Mouse (Mus musculus) midbrain, embryonic 16.5 days (tissue): ENCODE results near the gene Dedd. TPM values are rescaled to one million over a fixed set of nuclear protein-coding genes. Genes with fewer than 3 reads are reported as not detected.

Experiments
- ATAC-seq: fragments of 200-750 bp; cut with Nextera tagmentation; 2 replicates; pipeline ENCODE4 v1.8.0; 2017; ENCODE audit warnings: moderate TSS enrichment
- H3K27ac ChIP-seq: fragments of 300-500 bp; sonication (generic); 2 replicates; pipeline ENCODE4 v1.5.1; 2014; ENCODE audit warnings: mild to moderate bottlenecking, low read length, mixed read lengths
- H3K27me3 ChIP-seq: fragments of 300-500 bp; sonication (generic); 2 replicates; pipeline ENCODE4 v1.6.1; 2014; ENCODE audit warnings: low read depth, low read length, mixed read lengths; ENCODE audit not compliant: control insufficient read depth, insufficient read depth
- H3K36me3 ChIP-seq: fragments of 300-500 bp; sonication (generic); 2 replicates; pipeline ENCODE4 v1.6.1; 2014; ENCODE audit warnings: mild to moderate bottlenecking, low read length, moderate library complexity, mixed read lengths; ENCODE audit not compliant: control insufficient read depth, insufficient read depth
- H3K4me1 ChIP-seq: fragments of 300-500 bp; sonication (generic); 2 replicates; pipeline ENCODE4 v1.6.1; 2014; ENCODE audit warnings: mild to moderate bottlenecking, low read length, mixed read lengths; ENCODE audit not compliant: control insufficient read depth, insufficient read depth
- H3K4me2 ChIP-seq: fragments of 300-500 bp; sonication (generic); 2 replicates; pipeline ENCODE4 v1.6.1; 2014; ENCODE audit warnings: mild to moderate bottlenecking, low read length, mixed read lengths
- H3K4me3 ChIP-seq: fragments of 300-500 bp; sonication (generic); 2 replicates; pipeline ENCODE4 v1.5.1; 2014; ENCODE audit warnings: low read depth, mild to moderate bottlenecking, low read length, moderate library complexity, mixed read lengths
- H3K9ac ChIP-seq: fragments of 300-500 bp; sonication (generic); 2 replicates; pipeline ENCODE4 v1.6.1; 2014; ENCODE audit warnings: low read depth, low read length, mixed read lengths
- H3K9me3 ChIP-seq: fragments of 300-500 bp; sonication (generic); replicated peaks from 2 replicates; pipeline ENCODE4 v1.6.1; 2014; ENCODE audit warnings: mild to moderate bottlenecking, low read length, mixed read lengths; ENCODE audit not compliant: control insufficient read depth, poor library complexity, severe bottlenecking
- WGBS: fragments of 180-500 bp; shearing (Covaris S2); extraction: QIAGEN DNeasy Blood & Tissue Kit; methylation state at CpG from one replicate; pipeline ENCODE4 v1.1.7; 2014; 5-methylcytosine and 5-hydroxymethylcytosine counted together
- polyA plus RNA-seq: library from polyadenylated mRNA; unstranded; fragments of >200 nt; fragmentation: Nextera tagmentation; extraction: Ambion mirVana; gene quantifications from 2 replicates; pipeline ENCODE4 v1.2.1, GENCODE M21; 2015

The Dedd gene
- polyA plus RNA-seq, 1 experiment from 2014 or later: 53.6 TPM

DNA sequence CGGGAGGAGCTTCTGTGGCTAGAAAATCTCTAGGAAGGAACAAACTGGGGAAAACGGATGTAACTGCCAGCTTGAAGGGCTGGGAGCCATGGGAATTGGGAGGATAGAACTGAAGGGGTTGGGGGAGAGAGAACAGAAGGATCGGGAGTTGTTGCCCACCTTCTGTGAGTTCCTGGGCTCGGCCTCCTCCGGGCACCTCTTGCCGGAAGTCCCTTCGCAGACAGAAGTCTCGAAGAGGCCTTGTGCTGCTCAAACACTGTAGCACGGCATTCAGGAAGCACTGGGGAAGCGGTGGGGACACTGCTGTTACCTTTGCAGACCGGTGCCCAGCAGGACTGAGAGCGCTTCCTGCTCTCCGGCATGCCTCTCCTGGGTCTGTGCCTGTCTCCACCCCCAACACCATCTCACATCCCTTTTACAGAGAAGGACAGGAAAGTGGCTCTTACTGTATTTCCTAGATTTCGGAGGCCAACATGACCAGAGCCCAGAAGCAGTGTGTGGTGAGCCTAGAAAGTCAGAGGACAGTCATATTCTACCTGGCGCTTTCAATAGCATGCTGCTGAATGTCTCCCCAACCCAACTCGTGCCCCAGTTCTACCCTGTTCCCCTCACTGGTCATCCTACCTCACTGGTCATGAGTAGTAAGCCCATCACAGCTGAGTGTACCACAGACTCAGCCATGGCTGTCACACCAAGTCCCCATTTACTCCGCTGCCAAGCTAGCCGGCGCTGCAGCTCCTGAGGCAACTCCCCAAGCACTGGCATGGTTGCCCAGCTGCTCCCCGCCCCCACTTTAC is 43.7 kb upstream of the Dedd start:
- 86% methylated on average over 20 of the region's 20 CpGs for WGBS
- H3K4me3 ChIP-seq: no peak overlapping the region
- ATAC-seq: no peak
- no peak overlapping the region for H3K27ac ChIP-seq
- no peak overlapping the region for H3K9ac ChIP-seq
- peaks cover 33% of the 10 kb centered on the region for H3K4me1 ChIP-seq
- no peaks in the 10 kb centered on the region for H3K9me3 ChIP-seq
- no peak overlapping the region for H3K4me2 ChIP-seq
- peaks cover 18% of the 10 kb centered on the region for H3K36me3 ChIP-seq
- no peaks in the 10 kb centered on the region for H3K27me3 ChIP-seq

- Histone ChIP-seq H3K4me2 (peak overlapping the region; percentile 61), H3K9ac (peak overlapping the region; percentile 98; the same call in 1 of the 2 replicates), H3K27ac (no peak overlapping the region; the same call in 1 of the 2 replicates), H3K36me3 (peaks cover 18% of the 10 kb centered on the region), H3K27me3 (no peaks in the 10 kb centered on the region), H3K9me3 (no peaks in the 10 kb centered on the region), H3K4me1 (peaks cover 27% of the 10 kb centered on the region), H3K4me3 (peak overlapping the region; percentile 88)
- WGBS: 86% methylated on average over 19 of the region's 19 CpGs
- ATAC-seq: no peak
Measured at GRCm38 (mm10) chr1:171286517-171286916, 42.4 kb upstream of the Dedd start.

DNA sequence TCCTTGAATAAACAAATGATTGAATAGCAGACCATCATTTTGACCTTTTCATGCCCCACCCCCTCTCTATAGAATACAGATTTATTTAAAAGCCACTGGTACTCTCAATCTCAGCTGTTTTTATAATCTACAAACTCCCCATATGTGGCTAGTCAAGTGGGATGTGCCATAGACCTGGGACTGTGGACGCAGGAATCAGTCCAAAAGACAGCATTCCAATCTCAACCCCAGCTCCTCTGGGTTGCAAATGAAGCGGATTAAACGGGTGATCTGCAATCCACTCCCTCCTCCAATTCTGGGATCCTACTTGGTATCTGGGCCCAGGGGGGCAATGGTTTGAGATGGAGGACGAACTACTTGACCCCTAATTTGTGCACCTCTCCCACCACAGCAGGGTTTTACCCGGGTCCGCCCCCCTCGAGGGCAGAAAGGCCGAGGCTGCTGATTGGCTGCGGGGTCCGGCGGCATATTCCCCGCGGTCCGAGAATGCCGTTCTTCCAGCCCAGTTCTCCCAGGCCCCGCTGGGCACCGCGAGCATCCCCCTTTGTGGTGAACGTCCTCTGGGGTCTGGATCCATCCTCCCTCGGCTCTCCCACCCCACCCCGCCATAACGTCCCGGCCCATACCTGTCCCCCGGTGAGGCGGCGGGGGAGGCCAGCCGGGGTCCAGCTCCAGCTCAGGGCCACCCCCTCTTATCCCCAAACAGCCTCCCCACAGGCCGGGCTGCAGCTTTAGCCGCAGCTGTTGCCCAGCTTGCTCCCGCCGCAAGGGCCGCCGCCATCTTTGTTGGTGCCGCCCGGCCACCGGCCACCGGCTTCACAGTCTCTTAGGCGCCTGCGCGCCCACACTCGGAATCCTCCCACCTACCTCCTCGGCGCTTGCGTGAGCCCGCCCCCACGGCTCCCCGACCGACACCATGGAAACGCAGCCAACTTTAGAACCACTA is 41.5 kb upstream of the Dedd start, which contains the start of gene Usp21:
Gene Usp21, minus strand, starts transcription at position 856 of the 946 bp plus-strand sequence.
- Histone ChIP-seq H3K9ac (peak within 1 kb of the TSS; percentile 98), H3K9me3 (no peaks in the 10 kb centered on the region), H3K27me3 (no peaks in the 10 kb centered on the region), H3K4me1 (peaks cover 22% of the 10 kb centered on the region), H3K36me3 (peaks cover 18% of the 10 kb centered on the region), H3K27ac (peak within 1 kb of the TSS; percentile 95), H3K4me3 (peak within 1 kb of the TSS; percentile 88), H3K4me2 (peak within 1 kb of the TSS; percentile 61)
- peak; percentile 96 for ATAC-seq
- WGBS: under 1% methylated on average over 49 of the region's 49 CpGs

DNA sequence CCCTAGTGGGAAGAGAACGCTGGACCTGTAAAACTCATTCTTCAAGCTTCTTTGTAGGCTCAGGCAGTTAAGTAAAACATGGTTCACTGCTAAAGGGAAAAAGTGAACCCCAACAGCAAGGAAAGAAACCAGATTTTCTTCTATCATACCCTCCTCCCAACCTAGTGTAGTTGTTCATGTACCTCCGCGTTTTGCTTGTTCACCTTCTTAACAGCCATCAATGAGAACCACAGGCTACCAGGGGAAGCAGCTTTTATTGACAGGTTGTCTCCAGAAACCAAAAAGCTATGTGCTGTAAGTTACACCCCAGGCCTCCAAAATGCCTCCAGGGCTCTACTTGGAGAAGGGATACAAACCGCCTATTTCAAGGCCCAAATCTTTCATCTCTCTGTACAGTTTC is 40.6 kb upstream of the Dedd start:
- Histone ChIP-seq H3K4me3 (peak overlapping the region; percentile 88; the same call in 1 of the 2 replicates), H3K4me1 (peaks cover 24% of the 10 kb centered on the region), H3K4me2 (peak overlapping the region; percentile 43), H3K9me3 (no peaks in the 10 kb centered on the region), H3K36me3 (peaks cover 14% of the 10 kb centered on the region), H3K27ac (peak overlapping the region; percentile 95), H3K27me3 (no peaks in the 10 kb centered on the region), H3K9ac (no peak overlapping the region)
- WGBS: 57% methylated on average over 4 of the region's 4 CpGs
- no peak for ATAC-seq

- ATAC-seq: no peak
- H3K4me2 ChIP-seq: peak overlapping the region; percentile 69
- no peaks in the 10 kb centered on the region for H3K9me3 ChIP-seq
- no peaks in the 10 kb centered on the region; the same call in 1 of the 2 replicates for H3K36me3 ChIP-seq
- WGBS: 88% methylated on average over 3 of the region's 3 CpGs
- H3K27me3 ChIP-seq: peaks cover 11% of the 10 kb centered on the region
- peak overlapping the region; percentile 68 for H3K4me3 ChIP-seq
- peaks cover 12% of the 10 kb centered on the region for H3K4me1 ChIP-seq
- no peak overlapping the region for H3K9ac ChIP-seq
- H3K27ac ChIP-seq: no peak overlapping the region; the same call in 1 of the 2 replicates
Measured at GRCm38 (mm10) chr1:171293351-171293750, 35.6 kb upstream of the Dedd start.

GRCm38 (mm10) chr1:171293906-171294297 is 35.0 kb upstream of the Dedd start:
- Histone ChIP-seq H3K36me3 (no peaks in the 10 kb centered on the region; the same call in 1 of the 2 replicates), H3K9ac (peak overlapping the region; percentile 77), H3K4me2 (peak overlapping the region; percentile 69), H3K27me3 (peaks cover 11% of the 10 kb centered on the region), H3K4me3 (peak overlapping the region; percentile 68), H3K27ac (peak overlapping the region; percentile 94), H3K9me3 (no peaks in the 10 kb centered on the region), H3K4me1 (peaks cover 12% of the 10 kb centered on the region)
- WGBS: 33% methylated on average over 5 of the region's 5 CpGs
- no peak for ATAC-seq

DNA sequence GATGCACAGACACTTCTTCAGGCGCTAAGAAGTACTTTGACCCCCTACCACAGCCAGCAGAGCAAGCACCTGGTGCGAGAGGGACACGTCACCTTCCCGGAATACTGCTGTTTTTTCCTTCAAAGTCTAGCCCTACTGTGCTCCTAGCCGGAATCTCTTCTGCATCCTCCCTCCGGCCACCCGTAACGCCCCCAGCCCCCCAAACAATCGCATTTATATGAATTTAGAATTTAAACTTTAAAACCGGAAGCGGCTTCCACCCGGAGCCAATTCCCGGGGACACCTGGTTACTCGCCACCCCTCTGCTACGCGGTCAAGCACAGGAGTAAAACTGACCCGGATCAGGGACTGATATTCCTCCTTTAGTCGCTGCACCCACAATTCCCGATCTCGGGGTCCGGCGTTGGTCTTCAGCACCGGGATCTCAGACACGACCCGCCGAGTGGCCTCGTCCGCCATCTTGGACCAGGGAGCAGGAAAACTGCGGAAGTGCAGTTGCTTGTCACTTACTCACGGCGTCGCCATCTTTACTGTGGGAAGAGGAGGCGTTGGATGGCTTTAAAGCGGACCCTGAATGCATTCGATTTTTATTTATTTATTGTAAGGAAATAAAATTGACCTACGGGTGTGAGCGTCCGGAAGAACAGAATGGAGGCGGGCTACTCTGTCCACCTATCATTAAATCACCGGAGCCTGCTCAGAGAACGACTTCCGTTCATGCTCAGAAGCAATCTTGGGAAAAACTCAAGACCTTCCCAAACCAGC is 34.5 kb upstream of the Dedd start, which contains the start of gene Ufc1:
Gene Ufc1, minus strand, starts transcription at position 727 of the 765 bp plus-strand sequence.
- H3K4me1 ChIP-seq: peaks cover 12% of the 10 kb centered on the region
- ATAC-seq: peak; percentile 88
- H3K4me3 ChIP-seq: peak within 1 kb of the TSS; percentile 68
- peak within 1 kb of the TSS; percentile 77 for H3K9ac ChIP-seq
- no peaks in the 10 kb centered on the region for H3K9me3 ChIP-seq
- H3K36me3 ChIP-seq: no peaks in the 10 kb centered on the region
- under 1% methylated on average over 42 of the region's 42 CpGs for whole genome bisulfite sequencing
- H3K4me2 ChIP-seq: peak within 1 kb of the TSS; percentile 69
- H3K27me3 ChIP-seq: peaks cover 11% of the 10 kb centered on the region
- H3K27ac ChIP-seq: peak within 1 kb of the TSS; percentile 94

DNA sequence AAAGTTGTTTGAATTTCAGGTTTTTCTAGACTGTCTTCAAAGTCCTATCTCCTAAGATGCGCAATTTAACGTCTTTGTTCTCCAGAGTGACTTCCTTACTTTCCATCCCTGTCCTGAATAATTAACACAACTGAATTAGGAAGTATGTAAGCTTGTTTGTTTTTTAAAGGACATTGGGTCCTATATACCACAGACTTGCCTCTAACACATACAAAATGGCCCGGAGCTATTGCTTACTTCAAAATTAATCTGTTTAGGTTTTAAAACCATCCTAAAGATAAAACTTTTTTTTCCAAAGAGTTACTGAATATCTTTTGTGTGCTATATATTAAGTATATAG is 33.9 kb upstream of the Dedd start:
- Histone ChIP-seq H3K36me3 (no peaks in the 10 kb centered on the region), H3K4me1 (peaks cover 12% of the 10 kb centered on the region), H3K4me2 (peak overlapping the region; percentile 59), H3K27me3 (peaks cover 11% of the 10 kb centered on the region), H3K27ac (peak overlapping the region; percentile 94), H3K9ac (peak overlapping the region; percentile 77; the same call in 1 of the 2 replicates), H3K9me3 (no peaks in the 10 kb centered on the region), H3K4me3 (peak overlapping the region; percentile 68)
- peak; percentile 33 for ATAC-seq
- 15% methylated on average over 3 of the region's 3 CpGs for WGBS
